Mouse (Mus musculus) urinary bladder, adult 18-20 months (tissue): ENCODE measurements at regions not wholly inside any gene's neighbourhood (a gene's known extent, or its start where the extent isn't known, plus 50 kb on each side); places are given as distances from the start of the nearest gene placed in this dataset.

Experiments
- DNase-seq, 2 experiments: peaks; one replicate each; pipeline ENCODE4 v3.0.0; 2022; ENCODE audit warnings: low spot score in 2 of 2, mixed read lengths in 2 of 2

DNA sequence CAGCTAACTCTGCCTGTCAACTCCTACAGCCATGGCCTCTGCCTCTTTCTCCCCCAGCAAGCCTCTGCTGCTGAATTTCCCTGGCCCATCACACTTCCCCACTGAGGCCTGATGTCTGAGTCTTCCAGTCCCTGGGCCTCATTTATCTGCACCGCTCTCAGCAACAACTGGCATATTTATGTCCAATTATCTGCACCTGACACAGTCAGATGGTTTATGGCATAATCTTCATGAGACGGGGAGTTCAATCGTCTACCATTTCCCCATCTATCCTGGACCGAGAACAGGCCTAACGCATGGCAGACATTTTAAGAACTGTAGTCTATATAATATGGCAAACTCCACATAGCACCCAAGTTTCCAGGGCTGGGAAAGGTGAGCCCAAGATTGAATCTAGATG is 1512.8 kb upstream of the Gm6569 start:
- DNase-seq = no peak

DNA sequence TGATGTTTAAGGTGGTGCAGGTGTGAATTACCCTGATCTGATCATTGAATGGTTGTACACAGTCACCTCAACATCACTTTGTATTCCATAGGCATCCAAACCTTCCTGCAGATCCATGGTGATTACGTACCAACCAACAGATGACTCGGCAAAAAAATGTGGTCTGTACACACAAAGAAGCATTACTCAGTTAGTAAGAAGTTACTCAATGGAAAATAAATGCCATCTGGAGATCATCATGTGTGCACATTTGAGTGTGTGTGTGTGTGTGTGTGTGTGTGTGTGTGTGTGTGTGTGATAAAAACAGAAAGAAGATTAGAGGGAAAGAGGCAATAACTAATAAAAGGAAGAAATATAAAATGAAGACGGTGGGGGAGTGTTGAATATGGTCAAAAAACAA is 1512.2 kb upstream of the Gm6569 start:
- no peak for DNase-seq

DNA sequence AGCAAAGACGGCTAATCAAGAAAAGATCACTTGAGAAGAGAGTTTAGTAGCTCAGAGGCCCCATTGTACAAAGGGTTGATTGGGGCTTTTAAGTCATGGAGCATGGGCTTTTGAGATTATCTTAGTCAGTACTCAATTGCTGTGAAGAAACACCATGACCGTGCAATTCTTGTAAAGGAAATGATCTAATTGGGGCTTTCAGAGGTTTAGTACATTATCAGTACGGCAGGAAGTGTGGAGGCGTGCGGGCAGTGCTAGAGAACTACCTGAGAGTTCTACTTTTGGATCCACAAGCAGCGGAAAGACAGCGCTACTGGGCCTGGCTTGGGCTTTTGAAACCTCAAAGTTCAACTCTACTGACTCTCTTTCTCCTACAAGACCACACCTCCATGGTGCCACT is 1511.2 kb upstream of the Gm6569 start:
- no peak for DNase-seq

DNA sequence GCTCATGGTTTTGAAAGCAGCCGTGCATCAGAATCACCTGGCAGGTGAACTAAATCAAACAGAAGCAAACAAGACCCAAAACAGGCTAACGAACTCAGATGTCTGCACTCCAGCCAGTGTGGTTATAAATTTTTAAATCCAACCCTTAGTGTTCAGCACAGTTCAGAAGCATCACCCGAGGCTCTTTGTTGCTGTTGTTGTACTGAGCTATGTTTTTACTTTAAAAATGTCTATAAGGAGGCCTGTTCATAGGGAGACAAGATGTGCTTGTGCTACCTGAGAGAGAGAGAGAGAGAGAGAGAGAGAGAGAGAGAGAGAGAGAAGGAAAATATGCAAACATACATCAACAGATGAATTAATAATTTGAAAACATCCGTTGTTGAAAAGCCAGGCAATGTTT is 1503.1 kb upstream of the Gm6569 start:
- no peak for DNase-seq

DNA sequence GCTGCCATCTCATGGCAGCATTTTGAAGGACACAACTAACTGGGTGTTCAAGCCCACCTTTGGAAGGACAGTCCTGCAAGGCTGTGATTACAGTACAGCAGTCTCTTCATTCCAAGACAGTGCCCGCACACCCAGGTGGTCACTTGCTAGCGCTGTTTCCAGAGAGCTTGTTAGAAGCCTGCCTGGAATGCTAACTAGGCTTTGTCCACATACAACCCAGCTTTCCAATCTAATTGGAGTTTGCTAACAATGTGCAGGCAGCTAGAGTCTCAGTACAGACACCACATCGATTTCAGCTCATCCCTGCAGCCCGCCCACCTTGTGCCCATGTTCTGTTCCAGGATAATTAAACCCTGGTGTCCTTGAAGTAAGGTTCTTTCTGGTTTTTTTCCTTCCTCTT is 1499.9 kb upstream of the Gm6569 start:
- no peak for DNase-seq

DNA sequence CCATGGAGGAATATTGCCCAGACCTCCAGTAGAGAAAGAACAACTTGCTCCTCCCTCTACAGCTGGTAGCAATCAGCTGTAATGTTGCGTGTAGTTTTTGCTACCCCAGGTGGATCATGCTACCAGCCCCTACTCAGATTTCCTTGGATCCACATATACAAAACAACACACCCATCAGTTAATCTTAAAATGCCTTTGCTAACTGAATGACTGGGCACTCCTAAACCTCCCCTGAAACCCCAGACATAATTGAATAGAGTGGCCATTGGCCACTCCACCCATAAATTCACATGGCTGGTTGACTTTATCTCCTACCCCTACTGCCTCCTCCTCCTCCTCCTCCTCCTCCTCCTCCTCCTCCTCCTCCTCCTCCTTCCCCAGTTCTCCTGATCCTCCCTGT is 1494.7 kb upstream of the Gm6569 start:
- no peak for DNase-seq

DNA sequence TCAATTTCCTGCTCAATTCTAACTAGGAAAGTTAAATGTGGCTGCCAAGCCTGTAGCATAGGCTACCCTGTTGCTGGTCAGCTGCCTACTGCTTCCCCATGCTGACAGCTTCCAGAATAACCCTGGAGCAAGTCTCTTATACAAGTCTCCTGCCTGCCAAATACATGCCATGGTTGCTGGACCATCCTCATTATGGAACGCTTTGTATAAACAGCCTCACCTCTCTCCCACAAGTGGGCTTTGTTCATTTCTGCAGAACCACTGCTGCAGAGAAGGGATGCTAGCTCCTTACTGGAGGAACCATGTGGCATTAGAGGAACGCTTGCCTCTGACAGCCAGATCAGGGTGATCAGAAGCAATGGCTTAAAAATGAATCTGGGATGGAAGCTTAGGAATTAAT is 1492.4 kb upstream of the Gm6569 start:
- no peak for DNase-seq

DNA sequence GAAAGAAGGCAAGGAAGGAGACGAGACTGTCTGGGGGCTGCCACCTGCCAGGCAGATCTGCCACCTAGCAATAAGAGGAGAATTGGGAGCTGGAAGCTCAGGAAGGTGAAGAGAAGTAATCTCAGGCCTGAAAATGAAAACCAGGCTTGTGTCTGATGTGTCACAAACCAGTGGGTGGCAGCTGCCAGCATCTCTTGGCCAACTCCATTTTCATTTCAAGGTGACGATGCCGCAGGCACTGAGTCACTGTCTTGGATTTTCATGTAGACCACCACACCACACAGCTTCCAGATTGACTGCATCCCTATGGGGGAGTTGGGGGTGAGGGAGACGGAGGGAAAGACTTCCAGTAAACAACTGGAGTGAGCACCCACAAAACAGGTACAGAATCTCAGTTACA is 1491.9 kb upstream of the Gm6569 start:
- DNase-seq = no peak

DNA sequence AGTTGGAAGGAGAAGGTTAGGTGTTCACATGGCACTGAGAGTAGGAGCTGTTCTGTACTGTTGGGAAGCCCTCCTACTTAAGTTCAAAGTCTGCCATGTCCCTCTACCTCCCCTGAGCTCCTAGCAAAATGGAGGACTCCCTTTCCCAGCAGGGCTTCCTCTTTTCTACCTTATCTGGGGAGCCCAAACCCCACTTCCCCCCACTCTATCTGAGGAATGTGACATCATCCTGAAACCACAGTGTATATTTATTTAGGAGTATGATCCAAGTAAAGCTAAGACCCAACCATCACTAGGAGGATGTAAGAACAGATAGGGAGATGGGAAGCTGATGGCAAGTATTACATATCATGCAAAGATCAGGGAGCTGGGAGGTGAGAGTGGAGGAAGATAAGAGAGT is 1490.6 kb upstream of the Gm6569 start:
- DNase-seq = no peak

DNA sequence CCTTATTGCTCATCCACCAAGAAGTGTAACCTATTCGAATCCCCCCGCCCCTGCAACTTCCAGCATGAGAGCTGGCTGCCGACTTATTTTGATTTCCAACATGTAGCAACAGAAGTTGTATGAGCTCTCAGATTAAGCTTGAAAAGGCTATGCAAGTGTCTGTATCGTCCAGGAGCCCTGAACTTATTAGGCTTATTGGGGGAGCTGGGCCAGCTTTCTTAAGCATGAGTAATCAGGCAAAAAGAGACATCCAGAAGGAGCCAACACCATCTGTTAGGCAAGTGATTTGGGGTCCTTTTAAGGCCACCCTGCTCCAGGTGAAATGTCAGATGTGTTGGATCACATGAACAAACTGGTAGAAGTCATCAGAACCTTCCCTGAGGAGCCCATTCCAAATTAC is 1481.0 kb upstream of the Gm6569 start:
- no peak for DNase-seq

DNA sequence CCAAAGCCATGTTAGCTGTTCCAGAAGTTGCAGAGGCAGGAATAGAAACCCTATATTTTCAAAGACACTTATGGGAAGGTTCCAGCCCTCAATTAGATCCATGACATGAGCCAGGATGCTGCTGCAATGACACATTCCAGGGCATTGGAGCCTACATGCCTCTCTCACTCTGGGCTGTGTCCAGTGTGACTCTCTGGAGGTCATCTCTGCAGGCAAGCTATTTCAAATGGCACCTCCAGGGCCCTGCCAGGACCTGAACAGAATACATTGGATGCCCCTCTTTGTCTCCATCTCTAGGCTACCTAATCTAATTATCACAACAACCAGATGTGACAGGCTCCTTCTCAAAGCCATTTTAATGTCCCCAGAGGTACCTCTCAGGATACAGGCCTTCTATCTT is 1478.7 kb upstream of the Gm6569 start:
- DNase-seq = no peak

DNA sequence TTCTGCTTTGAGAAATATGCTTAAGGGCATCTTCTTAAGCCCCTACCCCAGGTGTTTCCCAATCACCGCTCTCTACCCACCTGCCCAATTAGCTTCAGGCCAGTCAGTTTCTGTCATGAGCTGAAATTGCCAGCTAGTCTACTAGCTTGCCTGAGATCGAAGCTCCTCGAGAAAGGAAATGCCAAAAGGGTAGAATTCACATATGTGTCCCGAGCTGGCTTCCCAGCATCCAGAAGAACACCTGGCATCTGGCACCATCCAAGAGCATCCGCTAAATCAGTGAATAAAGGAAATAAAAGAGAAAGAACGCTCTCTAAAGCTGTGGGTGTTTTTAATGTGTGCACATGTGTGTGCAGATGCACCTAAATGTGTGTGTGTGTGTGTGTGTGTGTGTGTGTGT is 1474.7 kb upstream of the Gm6569 start:
- no peak for DNase-seq

DNA sequence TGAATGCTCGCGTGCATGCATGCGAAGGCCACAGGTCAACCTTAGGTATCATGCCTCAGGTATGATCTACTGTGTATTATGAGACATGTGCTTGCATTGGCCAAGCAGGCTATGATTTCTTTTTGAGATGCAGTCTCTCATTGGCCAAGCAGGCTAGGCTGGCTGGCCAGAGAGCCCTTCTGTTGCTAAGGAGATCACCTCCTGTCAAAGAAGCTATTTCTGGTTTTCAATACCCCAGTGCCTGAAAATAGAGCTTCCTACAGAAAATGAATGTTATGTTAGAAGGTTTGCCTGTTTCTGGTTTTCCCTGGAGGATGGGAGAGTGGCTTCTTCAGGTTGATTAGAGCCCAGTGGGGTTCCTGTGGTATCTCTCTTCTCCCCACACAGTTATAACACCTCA is 1474.3 kb upstream of the Gm6569 start:
- no peak for DNase-seq

DNA sequence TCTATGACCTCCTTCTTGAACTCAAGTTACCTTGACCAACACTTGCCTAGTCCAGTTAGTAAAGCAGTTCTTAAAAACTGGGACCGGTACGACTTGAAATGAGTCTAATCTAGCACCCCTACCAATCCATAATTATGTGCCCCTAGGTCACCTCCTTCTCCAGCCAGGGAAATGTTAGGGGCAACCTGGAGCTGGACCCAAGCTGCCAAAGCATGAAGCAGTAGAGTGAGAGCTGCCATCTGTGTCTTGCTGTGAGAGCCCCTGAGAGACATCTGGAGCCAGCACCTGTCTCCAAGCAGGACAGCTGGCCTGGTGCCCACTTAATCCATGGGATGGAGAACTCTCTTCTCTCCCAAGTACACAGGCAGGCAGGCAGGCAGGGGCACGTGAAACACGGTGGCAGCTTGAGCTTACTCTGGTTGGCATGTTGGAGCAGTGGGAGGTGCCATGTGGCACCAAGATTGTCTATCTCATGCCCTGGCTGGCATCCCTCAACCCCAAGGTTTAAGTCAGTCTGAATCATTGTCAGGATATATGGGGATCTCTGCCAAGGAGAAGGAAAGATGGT is 1473.8 kb upstream of the Gm6569 start:
- DNase-seq = no peak

DNA sequence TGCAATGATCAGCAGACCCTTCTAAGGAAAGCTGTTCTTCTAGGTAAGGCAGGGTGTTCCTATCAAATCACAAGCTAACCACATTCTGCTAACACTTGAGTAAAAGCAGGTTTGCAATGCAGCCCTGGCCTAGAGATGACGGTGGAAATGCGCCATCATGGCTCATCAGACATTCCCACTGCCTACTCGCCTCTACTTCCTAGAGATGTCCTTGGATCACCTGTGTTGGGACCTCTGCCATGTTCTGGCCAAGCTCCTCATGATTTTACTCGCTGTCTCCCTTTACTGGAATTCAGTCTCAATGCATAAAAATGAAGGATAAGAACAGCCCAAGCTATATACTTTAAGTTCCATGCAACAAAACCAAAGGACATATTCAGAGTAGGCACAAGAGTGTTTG is 1461.3 kb upstream of the Gm6569 start:
- no peak for DNase-seq

DNA sequence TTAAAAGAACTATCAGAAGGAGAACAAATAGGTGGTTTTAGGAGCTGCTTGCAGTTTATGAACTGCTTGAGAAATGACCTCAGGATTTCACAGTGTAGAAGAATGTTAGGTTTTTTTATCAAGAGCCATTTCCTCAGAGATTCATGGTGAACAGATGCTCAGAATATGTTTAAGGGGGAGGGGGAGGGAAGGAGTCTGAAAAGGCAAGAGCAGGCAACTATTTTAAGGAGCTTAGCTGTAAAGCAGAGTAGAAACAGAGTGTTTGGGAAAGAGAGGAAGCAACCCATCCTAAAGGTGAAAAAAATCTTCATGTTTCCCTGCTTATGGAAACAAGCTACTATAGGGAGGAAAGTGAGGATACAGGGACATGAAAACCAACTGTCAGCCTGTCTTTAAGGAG is 1457.2 kb upstream of the Gm6569 start:
- DNase-seq = no peak

DNA sequence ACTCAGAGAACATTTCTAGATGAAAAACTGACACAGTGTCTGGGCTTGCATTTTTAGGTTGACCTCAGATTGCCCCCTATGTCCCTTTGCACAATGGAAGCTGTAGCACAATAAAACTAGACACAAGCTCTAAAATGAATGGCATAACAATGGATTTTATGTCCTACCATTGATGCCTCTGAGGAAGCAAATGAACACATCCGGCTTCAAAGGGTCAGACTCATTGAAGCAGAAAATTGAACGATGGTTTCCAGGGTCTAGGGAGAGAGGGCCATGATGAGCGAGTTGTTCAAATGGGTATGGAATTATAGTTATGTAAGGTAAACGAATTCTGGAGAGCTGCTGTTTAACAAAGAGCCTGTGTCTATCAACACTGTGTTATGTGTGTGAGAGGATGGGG is 1455.1 kb upstream of the Gm6569 start:
- no peak for DNase-seq

DNA sequence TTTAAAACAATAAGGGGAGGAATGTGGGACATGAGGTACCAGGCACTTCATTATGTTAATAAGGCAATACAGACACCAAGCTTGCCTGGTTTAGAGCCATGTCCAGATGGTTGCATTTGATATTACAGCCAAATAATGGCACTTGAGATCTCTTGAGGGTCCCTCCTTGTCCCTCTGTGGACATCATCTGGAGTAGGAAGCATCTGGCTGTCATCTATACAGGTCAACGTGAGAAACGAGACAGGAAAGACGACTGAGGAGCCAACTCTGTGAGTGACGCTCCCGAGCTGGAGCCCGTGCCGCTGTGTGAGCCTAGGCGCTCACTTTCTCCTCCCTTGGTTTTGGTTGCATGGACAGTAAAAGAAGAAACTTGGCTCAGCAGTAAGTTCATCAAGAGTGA is 1453.2 kb upstream of the Gm6569 start:
- DNase-seq = no peak

DNA sequence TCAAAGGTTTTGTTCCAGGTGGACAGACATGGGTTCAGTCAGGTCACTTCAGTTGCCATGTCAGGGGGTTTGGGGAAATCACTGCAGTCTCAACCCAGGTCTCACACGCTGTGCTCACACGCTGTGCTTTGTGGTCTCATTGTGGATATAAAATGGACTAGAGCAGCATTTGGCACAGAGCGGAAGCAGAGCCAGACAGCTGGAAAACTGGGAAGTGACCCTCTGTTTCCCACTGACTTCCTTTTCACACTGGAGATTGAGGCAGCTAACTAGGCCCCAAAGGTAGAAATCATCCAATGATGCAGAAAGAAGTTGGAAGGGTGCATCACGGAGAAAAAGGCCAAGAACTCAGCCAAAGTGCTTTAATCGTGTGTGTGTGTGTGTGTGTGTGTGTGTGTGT is 1452.6 kb upstream of the Gm6569 start:
- DNase-seq = no peak

DNA sequence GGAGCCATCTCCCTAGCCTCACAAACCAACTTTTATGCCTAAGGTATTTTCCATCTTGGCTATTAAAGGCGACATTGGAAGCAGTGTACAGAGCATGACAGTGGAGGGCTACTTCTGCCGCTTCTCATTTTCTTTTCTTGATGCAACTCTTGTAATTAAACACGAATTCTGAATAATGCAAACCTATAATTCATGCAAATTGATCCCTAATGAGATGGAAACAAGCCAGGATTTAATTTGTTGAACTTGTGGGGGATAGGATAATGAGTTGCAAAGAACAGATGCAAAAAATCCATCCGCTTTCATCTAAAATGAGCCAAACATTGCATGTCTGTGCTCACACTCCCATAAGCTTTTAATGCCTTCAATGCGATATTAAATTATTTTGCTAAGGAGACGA is 1451.8 kb upstream of the Gm6569 start:
- no peak for DNase-seq

DNA sequence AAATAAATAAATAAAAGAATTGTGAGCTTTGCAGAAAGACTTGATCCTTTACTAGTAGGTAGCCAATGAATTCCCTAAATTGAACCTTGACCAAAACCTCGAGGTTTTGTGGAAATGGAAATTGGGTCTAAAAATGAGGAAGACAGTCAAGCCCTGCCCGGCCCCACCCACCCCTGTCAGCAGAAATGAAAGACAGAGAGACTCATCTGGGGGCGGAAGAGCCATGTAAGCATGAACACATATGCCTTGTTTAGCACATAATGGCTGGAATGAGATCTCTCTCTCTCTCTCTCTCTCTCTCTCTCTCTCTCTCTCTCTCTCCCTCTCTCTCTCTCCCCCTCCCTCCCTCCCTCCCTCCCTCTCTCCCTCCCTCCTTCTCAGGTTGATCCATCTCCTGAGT is 1451.3 kb upstream of the Gm6569 start:
- no peak for DNase-seq

DNA sequence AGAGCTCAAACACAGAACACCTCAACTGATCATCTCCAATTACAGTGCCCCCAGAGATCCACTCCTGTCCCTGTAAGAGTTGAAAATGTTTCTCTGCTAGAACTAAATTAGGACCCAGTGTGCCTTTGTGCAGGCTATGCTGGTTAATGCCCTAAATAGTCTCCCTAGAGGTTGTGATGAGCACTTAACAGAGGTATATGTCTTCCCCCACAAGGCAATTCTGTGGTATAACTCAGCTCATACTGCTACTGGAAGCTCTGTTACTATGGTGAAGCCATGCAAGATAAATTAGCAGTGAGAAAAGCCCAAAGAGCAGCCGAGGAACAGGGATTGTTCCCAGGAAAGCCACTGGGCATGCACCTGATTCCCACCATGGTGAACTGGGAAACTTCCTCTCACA is 1450.9 kb upstream of the Gm6569 start:
- no peak for DNase-seq

DNA sequence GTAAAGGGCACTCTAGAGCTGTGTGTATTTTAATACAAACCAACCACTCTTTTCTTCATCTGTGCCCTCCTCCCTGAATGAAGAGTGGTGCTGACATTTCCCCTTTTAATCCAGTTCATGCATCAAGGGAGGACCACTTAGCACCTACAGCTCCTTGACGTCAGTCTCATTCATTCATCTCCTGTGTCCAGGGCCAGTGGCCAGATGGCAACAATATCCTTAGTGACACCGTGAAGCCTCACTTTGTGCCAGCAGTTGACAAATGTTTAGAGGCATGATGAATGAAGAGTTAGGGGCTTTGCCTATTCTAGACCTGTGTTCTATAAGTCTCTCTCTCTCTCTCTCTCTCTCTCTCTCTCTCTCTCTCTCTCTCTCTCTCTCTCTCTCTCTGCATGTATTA is 1441.1 kb upstream of the Gm6569 start:
- DNase-seq = no peak

DNA sequence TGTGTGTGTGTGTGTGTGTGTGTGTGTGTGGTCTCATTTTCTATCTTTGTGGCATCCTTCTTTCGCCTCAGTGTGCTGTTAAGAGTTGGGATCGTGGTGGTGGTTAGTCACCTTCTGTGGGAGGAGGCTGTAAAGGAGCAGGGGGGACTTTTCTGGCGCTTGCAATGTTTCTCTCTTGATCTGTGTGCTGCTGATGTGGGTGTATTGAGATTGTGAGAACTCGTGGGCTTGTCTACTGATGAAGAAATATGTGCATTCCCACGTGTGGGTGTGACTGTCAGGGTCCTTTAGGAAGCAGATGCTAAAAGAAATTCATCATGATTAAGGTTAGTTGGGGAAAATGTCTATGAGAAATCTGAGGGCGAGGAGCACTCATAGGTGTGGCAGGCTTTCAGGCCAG is 1422.4 kb upstream of the Gm6569 start:
- no peak for DNase-seq
